Mouse (Mus musculus): ENCODE measurements around the gene Tnfrsf13b.
"Not testable (repeated sequence)": the region's sequence is repeated elsewhere in the genome, so short reads cannot be mapped to it uniquely, and the experiment has no call there.

The Tnfrsf13b gene

GRCm38 (mm10) chr11:61173477-61173876 is 46.9 kb downstream of the Tnfrsf13b start:
- not testable (repeated sequence) for DNase-seq (ENCODE audit: low spot score)

- peak; percentile 39 for DNase-seq (ENCODE audit: low spot score)
These were observed 47.8 kb downstream of the Tnfrsf13b start for GRCm38 (mm10) chr11:61174291-61174820.

GRCm38 (mm10) chr11:61174821-61175658 is 48.5 kb downstream of the Tnfrsf13b start, which contains the start of gene Usp22:
TSS of gene Usp22 (minus strand) at chr11:61175055.
- DNase-seq (ENCODE audit: low spot score): peak; percentile 100

GRCm38 (mm10) chr11:61175778-61176177 is 49.2 kb downstream of the Tnfrsf13b start:
- no peak for DNase-seq (ENCODE audit: low spot score)

GRCm38 (mm10) chr11:61176321-61176720 is 49.8 kb downstream of the Tnfrsf13b start:
- DNase-seq (ENCODE audit: low spot score): no peak

- DNase-seq (ENCODE audit: low spot score): no peak
These were observed 53.8 kb downstream of the Tnfrsf13b start for GRCm38 (mm10) chr11:61180361-61180760.

GRCm38 (mm10) chr11:61181624-61182023 is 55.1 kb downstream of the Tnfrsf13b start:
- no peak for DNase-seq (ENCODE audit: low spot score)

- no peak for DNase-seq (ENCODE audit: low spot score)
These were observed 57.3 kb downstream of the Tnfrsf13b start for GRCm38 (mm10) chr11:61183820-61184219.

GRCm38 (mm10) chr11:61190776-61191175 is 64.2 kb downstream of the Tnfrsf13b start:
- no peak for DNase-seq (ENCODE audit: low spot score)

- DNase-seq (ENCODE audit: low spot score): not testable (repeated sequence)
These were observed 65.6 kb downstream of the Tnfrsf13b start for GRCm38 (mm10) chr11:61192123-61192522.

- DNase-seq (ENCODE audit: low spot score): no peak
These were observed 66.2 kb downstream of the Tnfrsf13b start for GRCm38 (mm10) chr11:61192779-61193178.

- peak; percentile 65 for DNase-seq (ENCODE audit: low spot score)
These were observed 66.8 kb downstream of the Tnfrsf13b start for GRCm38 (mm10) chr11:61193392-61193791.

GRCm38 (mm10) chr11:61196616-61197353 is 70.2 kb downstream of the Tnfrsf13b start:
- no peak for DNase-seq (ENCODE audit: low spot score)

GRCm38 (mm10) chr11:61197935-61198334 is 71.4 kb downstream of the Tnfrsf13b start:
- no peak for DNase-seq (ENCODE audit: low spot score)
